Comparison of ENCODE assay signal across 8 mouse cellular contexts in genomic region chr6:148831728-148832121, GRCm38 (mm10). TPM values are rescaled to one million over a fixed set of nuclear protein-coding genes. Genes with fewer than 3 reads are reported as not detected.
DNase-seq lines count a peak whose midpoint lies in the region; ATAC-seq and TF ChIP-seq lines count a peak whose summit lies in the region.

No protein-coding gene starts in this region.

- peaks cover 5% of the 10 kb centered on the region; the same call in 1 of the 2 replicates for H3K4me1 ChIP-seq in kidney, adult 2 months (ENCODE audit: control insufficient read depth, insufficient read depth, low read length)
- H3K4me1 ChIP-seq in bone marrow, adult 2 months (ENCODE audit: control insufficient read depth, insufficient read depth, low read length) = no peaks in the 10 kb centered on the region; the same call in 1 of the 2 replicates
- H3K4me1 ChIP-seq in hindbrain, embryonic 14.5 days (replicated peaks; ENCODE audit: control insufficient read depth, insufficient read depth, low read length) = peaks cover 14% of the 10 kb centered on the region
- H3K4me1 ChIP-seq in midbrain, embryonic 14.5 days (ENCODE audit: control insufficient read depth, insufficient read depth, low read length) = peaks cover 12% of the 10 kb centered on the region; the same call in 1 of the 2 replicates

- no peak for DNase-seq in kidney, adult 2 months
- no peak for DNase-seq in kidney, adult 11 months
- DNase-seq in hindbrain, embryonic 14.5 days (ENCODE audit: low spot score) = no peak
- no peak for DNase-seq in midbrain, embryonic 14.5 days
- no peak for DNase-seq in adrenal gland, adult (ENCODE audit: inconsistent age in 2 of 2, low spot score in 1 of 2)
- DNase-seq in urinary bladder, postnatal 36 days (ENCODE audit: low spot score in 2 of 2) = no peak
- DNase-seq in adrenal gland, adult 2 months = no peak

- peak overlapping the region; percentile 53 for H3K4me2 ChIP-seq in hindbrain, embryonic 14.5 days (replicated peaks)
- H3K4me2 ChIP-seq in midbrain, embryonic 14.5 days (ENCODE audit: low read length) = peak overlapping the region; percentile 89

- no peak for TF ChIP-seq CTCF in kidney, adult 2 months (conservative IDR thresholded peaks at IDR 0.05; ENCODE audit: insufficient read depth, insufficient read length, low read depth, low read length)
- no peak for TF ChIP-seq CTCF in bone marrow, adult 2 months (IDR thresholded peaks at IDR 0.05; ENCODE audit: control insufficient read depth, insufficient read depth, low read length)

- peak overlapping the region; percentile 83 for H3K4me3 ChIP-seq in kidney, adult 2 months (ENCODE audit: insufficient read depth, low read depth, low read length)
- peak overlapping the region; percentile 69 for H3K4me3 ChIP-seq in bone marrow, adult 2 months (replicated peaks; ENCODE audit: control insufficient read depth, low read depth, low read length)
- H3K4me3 ChIP-seq in hindbrain, embryonic 14.5 days (replicated peaks; ENCODE audit: low read length) = peak overlapping the region; percentile 71
- peak overlapping the region; percentile 79 for H3K4me3 ChIP-seq in midbrain, embryonic 14.5 days (replicated peaks; ENCODE audit: low read depth, low read length)

- TF ChIP-seq POLR2A in kidney, adult 2 months (IDR thresholded peaks at IDR 0.05; ENCODE audit: low read depth, low read length) = no peak
- no peak for TF ChIP-seq POLR2A in bone marrow, adult 2 months (IDR thresholded peaks at IDR 0.05; ENCODE audit: borderline replicate concordance, control insufficient read depth, low read depth, low read length)

- 16% methylated on average over 3 of the region's 3 CpGs for WGBS in kidney, adult 2 months
- 22% methylated on average over 3 of the region's 3 CpGs for WGBS in bone marrow, adult 2 months
- 32% methylated on average over 3 of the region's 3 CpGs for WGBS in hindbrain, embryonic 14.5 days
- 25% methylated on average over 3 of the region's 3 CpGs for WGBS in midbrain, embryonic 14.5 days

- no peaks in the 10 kb centered on the region for H3K27me3 ChIP-seq in kidney, adult 2 months (replicated peaks; ENCODE audit: control insufficient read depth, insufficient read depth, low read length)
- H3K27me3 ChIP-seq in hindbrain, embryonic 14.5 days (ENCODE audit: control insufficient read depth, insufficient read depth, low read length) = no peaks in the 10 kb centered on the region
- H3K27me3 ChIP-seq in midbrain, embryonic 14.5 days (ENCODE audit: control insufficient read depth, insufficient read depth, low read length) = no peaks in the 10 kb centered on the region

- H3K36me3 ChIP-seq in kidney, adult 2 months (ENCODE audit: control insufficient read depth, insufficient read depth, low read length) = no peaks in the 10 kb centered on the region
- no peaks in the 10 kb centered on the region for H3K36me3 ChIP-seq in hindbrain, embryonic 14.5 days (replicated peaks; ENCODE audit: control insufficient read depth, insufficient read depth)
- no peaks in the 10 kb centered on the region for H3K36me3 ChIP-seq in midbrain, embryonic 14.5 days (ENCODE audit: control insufficient read depth, insufficient read depth, low read length)

- H3K9ac ChIP-seq in hindbrain, embryonic 14.5 days = no peak overlapping the region; the same call in 1 of the 2 replicates
- no peak overlapping the region for H3K9ac ChIP-seq in midbrain, embryonic 14.5 days (replicated peaks; ENCODE audit: low read length)

- no peak for ATAC-seq in hindbrain, embryonic 14.5 days (ENCODE audit: low FRiP score)
- peak; percentile 5; the same call in 1 of the 2 replicates for ATAC-seq in midbrain, embryonic 14.5 days (ENCODE audit: low FRiP score, low TSS enrichment)

- 0 out of 2 replicates have a peak overlapping the region, but pooled peaks have one; percentile 22 for H3K27ac ChIP-seq in kidney, adult 2 months (ENCODE audit: insufficient read depth, low read depth, low read length)
- H3K27ac ChIP-seq in bone marrow, adult 2 months (ENCODE audit: control insufficient read depth, insufficient read depth, low read depth, low read length, poor library complexity) = no peak overlapping the region
- H3K27ac ChIP-seq in hindbrain, embryonic 14.5 days = no peak overlapping the region
- 0 out of 2 replicates have a peak overlapping the region, but pooled peaks have one; percentile 37 for H3K27ac ChIP-seq in midbrain, embryonic 14.5 days (replicated peaks; ENCODE audit: low read depth, low read length)

- H3K9me3 ChIP-seq in hindbrain, embryonic 14.5 days (ENCODE audit: control insufficient read depth, low read length) = no peaks in the 10 kb centered on the region
- H3K9me3 ChIP-seq in midbrain, embryonic 14.5 days (ENCODE audit: control insufficient read depth, low read length) = no peaks in the 10 kb centered on the region

RNA-seq across cellular contexts. Expression of gene Ipo8, which starts 0.5 kb away (rescaled TPM):
- 15.3 and 16.6 TPM in 2 replicates for polyA plus RNA-seq in kidney, adult 2 months (2012; rRNA removed)
- polyA plus RNA-seq in bone marrow, adult 2 months (2011; ENCODE audit: insufficient read depth, insufficient read length, low replicate concordance, missing spikeins) = 14.3 and 15.3 TPM in 2 replicates
- 15.5 and 16.7 TPM in 2 replicates for polyA plus RNA-seq in hindbrain, embryonic 14.5 days (2014; fragmentation: Nextera tagmentation; extraction: Ambion mirVana)
- 15.9 and 18.9 TPM in 2 replicates for polyA plus RNA-seq in midbrain, embryonic 14.5 days (2014; fragmentation: Nextera tagmentation; extraction: Ambion mirVana)
- total RNA-seq in adrenal gland, adult 2 months (2021) = 10 to 100 TPM; 42.1 to 46.8 TPM
- polyA plus RNA-seq in adrenal gland, adult 2 months (2012; rRNA removed) = 7.2 and 8.1 TPM in 2 replicates

Comparison
In these comparisons a context has a peak if more than half of its experiments do, and no peak if none do; other contexts are left out.
1. H3K27ac ChIP-seq: peak in kidney, adult 2 months (single experiment) and midbrain, embryonic 14.5 days (single experiment); none in bone marrow, adult 2 months (single experiment) and hindbrain, embryonic 14.5 days (single experiment).
2. Peak in every context shown above with its lines, with median percentiles within 50 percentile points of each other: H3K4me3 ChIP-seq.